Mouse (Mus musculus) heart, postnatal 0 days (tissue): ENCODE measurements around the gene Chrna10. TPM values are rescaled to one million over a fixed set of nuclear protein-coding genes. Genes with fewer than 3 reads are reported as not detected.
A peak's percentile ranks its signal among the peaks of the same experiment; 100 is the strongest.

Source experiments
- ATAC-seq: fragments of 200-750 bp; cut with Nextera tagmentation; 2 replicates; pipeline ENCODE4 v1.8.0; 2017; ENCODE audit warnings: low read depth, moderate number of reproducible peaks, moderate library complexity; ENCODE audit not compliant: insufficient read depth
- DNase-seq: peaks from one replicate; pipeline ENCODE4 v3.0.0-alpha.2; 2016; ENCODE audit warnings: low spot score
- H3K27ac ChIP-seq: fragments of 300-500 bp; sonication (generic); 2 replicates; pipeline ENCODE4 v1.5.1; 2014; ENCODE audit warnings: low read depth, mild to moderate bottlenecking
- H3K27me3 ChIP-seq: fragments of 300-500 bp; sonication (generic); 2 replicates; pipeline ENCODE4 v1.6.1; 2014; ENCODE audit warnings: low read length, mixed read lengths; ENCODE audit not compliant: control insufficient read depth, insufficient read depth
- H3K36me3 ChIP-seq: fragments of 300-500 bp; sonication (generic); replicated peaks from 2 replicates; pipeline ENCODE4 v1.6.1; 2014; ENCODE audit warnings: low read length, mixed read lengths; ENCODE audit not compliant: control insufficient read depth, insufficient read depth
- H3K4me1 ChIP-seq: fragments of 300-500 bp; sonication (generic); 2 replicates; pipeline ENCODE4 v1.6.1; 2014; ENCODE audit warnings: antibody characterized with exemption; ENCODE audit not compliant: control insufficient read depth, insufficient read depth
- H3K4me2 ChIP-seq: fragments of 300-500 bp; sonication (generic); 2 replicates; pipeline ENCODE4 v1.6.1; 2014; ENCODE audit warnings: low read depth, mild to moderate bottlenecking, low read length, moderate library complexity
- H3K4me3 ChIP-seq: fragments of 300-500 bp; sonication (generic); 2 replicates; pipeline ENCODE4 v1.5.1; 2014; ENCODE audit warnings: low read depth, low read length
- H3K9ac ChIP-seq: fragments of 300-500 bp; sonication (generic); replicated peaks from 2 replicates; pipeline ENCODE4 v1.6.1; 2014; ENCODE audit warnings: low read depth, low read length, mixed read lengths
- H3K9me3 ChIP-seq: fragments of 300-500 bp; sonication (generic); replicated peaks from 2 replicates; pipeline ENCODE4 v1.6.1; 2016; ENCODE audit warnings: low read length; ENCODE audit not compliant: control insufficient read depth
- CTCF ChIP-seq: IDR thresholded peaks from 2 replicates; pipeline ENCODE4 v1.5.1; 2016; ENCODE audit warnings: antibody characterized with exemption, control low read depth, low read depth
- EP300 ChIP-seq: IDR thresholded peaks from 2 replicates; pipeline ENCODE4 v1.6.1; 2016; ENCODE audit warnings: antibody characterized with exemption, low read depth
- WGBS: fragments of 180-500 bp; shearing (Covaris S2); extraction: QIAGEN DNeasy Blood & Tissue Kit; methylation state at CpG from one replicate; pipeline ENCODE4 v1.1.7; 2014; 5-methylcytosine and 5-hydroxymethylcytosine counted together
- polyA plus RNA-seq: library from polyadenylated mRNA; unstranded; fragments of >200 nt; fragmentation: Nextera tagmentation; extraction: Ambion mirVana; gene quantifications from 2 replicates; pipeline ENCODE4 v1.2.1, GENCODE M21; 2015
- total RNA-seq: library from RNA; depleted of rRNA; stranded (reverse); fragments of >200 nt; gene quantifications from 2 replicates; pipeline ENCODE4 v1.2.3, GENCODE M21; 2014; ENCODE audit warnings: low replicate concordance

Chrna10 gene
- total and polyA plus RNA-seq, 2 experiments from 2014 or later = 0.14 to 0.92 TPM

DNA sequence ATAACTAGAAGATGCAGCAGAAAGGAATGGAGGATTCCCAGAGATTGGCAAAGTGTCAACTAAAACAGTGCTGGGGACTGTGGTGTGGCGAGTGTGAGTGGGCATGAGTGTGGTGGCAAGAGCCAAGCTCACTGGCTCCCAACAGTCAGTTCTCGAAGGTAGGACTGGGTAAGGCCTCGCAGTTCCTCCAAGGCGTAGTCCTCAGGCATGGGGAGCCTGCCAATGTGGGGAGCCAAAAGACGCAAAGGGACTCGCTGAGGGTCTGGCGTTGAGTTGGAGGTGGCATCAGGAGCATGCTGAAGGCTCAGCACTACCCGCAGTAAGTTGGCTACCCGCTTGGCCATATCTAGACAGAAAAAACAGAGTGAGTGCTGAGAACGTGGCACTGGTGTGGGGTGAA is 3.7 kb upstream of the Chrna10 start:
- H3K36me3 ChIP-seq = peaks cover 68% of the 10 kb centered on the region
- H3K27ac ChIP-seq = no peak overlapping the region
- no peak overlapping the region for H3K4me3 ChIP-seq
- DNase-seq (no peak), ATAC-seq (no peak)
- no peaks in the 10 kb centered on the region for H3K27me3 ChIP-seq
- H3K4me1 ChIP-seq = no peaks in the 10 kb centered on the region
- no peak overlapping the region for H3K9ac ChIP-seq
- 90% methylated on average over 10 of the region's 10 CpGs for WGBS
- TF ChIP-seq EP300 = no peak
- no peak overlapping the region for H3K4me2 ChIP-seq
- no peaks in the 10 kb centered on the region for H3K9me3 ChIP-seq

DNA sequence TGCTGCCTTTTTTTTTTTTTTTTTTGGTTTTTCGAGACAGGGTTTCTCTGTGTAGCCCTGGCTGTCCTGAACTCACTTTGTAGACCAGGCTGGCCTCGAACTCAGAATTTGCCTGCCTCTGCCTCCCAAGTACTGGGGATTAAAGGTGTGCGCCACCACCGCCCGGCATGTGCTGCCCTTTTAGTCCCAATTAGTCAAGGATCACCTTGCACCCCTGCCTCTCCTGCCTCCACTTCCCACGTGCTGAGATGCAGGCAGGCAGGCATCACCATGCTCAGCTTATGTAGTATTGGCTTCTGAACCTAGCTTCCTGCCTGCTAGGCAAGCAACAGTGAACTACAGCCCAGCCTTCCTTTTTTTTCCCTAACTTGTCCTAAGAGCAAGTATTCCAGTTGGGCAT is 754 bp upstream of the Chrna10 start:
- no peak overlapping the region for H3K4me3 ChIP-seq
- WGBS = 77% methylated on average over 6 of the region's 6 CpGs
- H3K27me3 ChIP-seq = no peaks in the 10 kb centered on the region
- H3K9me3 ChIP-seq = no peaks in the 10 kb centered on the region
- DNase-seq (no peak), ATAC-seq (no peak)
- TF ChIP-seq CTCF = no peak
- no peak for TF ChIP-seq EP300
- no peak overlapping the region for H3K9ac ChIP-seq
- H3K36me3 ChIP-seq = peaks cover 38% of the 10 kb centered on the region
- H3K27ac ChIP-seq = no peak overlapping the region
- H3K4me1 ChIP-seq = no peaks in the 10 kb centered on the region
- H3K4me2 ChIP-seq = no peak overlapping the region

DNA sequence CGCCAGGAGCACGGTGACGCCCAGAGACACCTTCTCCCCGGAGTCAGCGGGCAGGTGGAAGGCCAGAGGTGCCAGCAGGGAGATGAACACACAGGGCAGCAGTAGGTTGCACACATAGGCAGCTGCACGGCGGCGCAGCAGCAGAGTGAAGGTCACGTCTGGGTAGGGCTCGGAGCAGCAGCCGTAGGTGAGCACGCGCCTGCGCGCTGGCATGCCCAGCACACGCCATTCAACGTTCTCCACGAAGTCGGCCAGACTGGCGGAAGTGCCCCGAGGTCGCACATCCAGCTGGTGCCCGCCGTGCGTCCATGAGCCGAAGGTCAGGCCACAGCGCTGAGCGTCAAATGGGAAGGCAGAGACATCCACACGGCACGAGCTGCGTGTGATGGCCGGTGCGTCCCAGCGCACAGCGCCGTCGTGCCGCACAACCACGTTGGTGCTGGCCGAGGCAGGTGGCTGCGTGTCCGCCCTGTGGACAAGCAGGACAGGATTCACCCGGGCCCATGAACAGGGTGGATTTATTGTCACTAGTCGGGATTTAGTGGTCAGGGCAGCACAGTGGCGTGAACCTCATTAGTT is 3.4 kb downstream of the Chrna10 start:
- Histone ChIP-seq H3K4me2 (no peak overlapping the region), H3K27ac (no peak overlapping the region), H3K4me3 (no peak overlapping the region), H3K4me1 (no peaks in the 10 kb centered on the region), H3K9me3 (no peaks in the 10 kb centered on the region), H3K9ac (no peak overlapping the region), H3K27me3 (no peaks in the 10 kb centered on the region), H3K36me3 (no peaks in the 10 kb centered on the region)
- ATAC-seq = no peak
- WGBS = 72% methylated on average over 45 of the region's 45 CpGs
- DNase-seq = no peak
- TF ChIP-seq EP300 (no peak), CTCF (no peak)

DNA sequence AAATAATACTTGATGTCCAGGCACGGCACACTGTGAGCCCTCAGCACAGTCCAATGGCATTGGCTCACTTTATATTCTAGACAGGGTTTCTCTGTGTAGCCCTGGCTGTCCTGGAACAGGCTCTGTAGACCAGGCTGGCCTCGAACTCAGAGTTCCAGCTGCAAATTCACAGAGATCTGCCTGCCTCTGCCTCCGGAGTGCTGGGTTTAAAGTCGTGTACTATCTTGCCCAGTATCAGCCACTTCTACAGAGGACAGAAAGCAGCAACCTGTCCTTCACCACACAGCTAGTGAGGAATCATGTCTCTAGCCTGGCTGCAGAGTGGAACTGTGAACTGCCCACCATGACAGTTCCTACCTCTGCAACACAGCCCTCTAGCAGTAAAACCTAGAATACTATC is 6.9 kb downstream of the Chrna10 start:
- Histone ChIP-seq H3K27ac (no peak overlapping the region), H3K9me3 (no peaks in the 10 kb centered on the region), H3K27me3 (no peaks in the 10 kb centered on the region), H3K4me2 (no peak overlapping the region), H3K4me1 (0 out of 2 replicates have a peak, but pooled peaks cover 6% of the 10 kb centered on the region), H3K4me3 (no peak overlapping the region), H3K9ac (no peak overlapping the region), H3K36me3 (no peaks in the 10 kb centered on the region)
- no peak for DNase-seq
- TF ChIP-seq EP300 (no peak), CTCF (no peak)
- WGBS = 75% methylated on average over 4 of the region's 4 CpGs
- ATAC-seq = no peak

DNA sequence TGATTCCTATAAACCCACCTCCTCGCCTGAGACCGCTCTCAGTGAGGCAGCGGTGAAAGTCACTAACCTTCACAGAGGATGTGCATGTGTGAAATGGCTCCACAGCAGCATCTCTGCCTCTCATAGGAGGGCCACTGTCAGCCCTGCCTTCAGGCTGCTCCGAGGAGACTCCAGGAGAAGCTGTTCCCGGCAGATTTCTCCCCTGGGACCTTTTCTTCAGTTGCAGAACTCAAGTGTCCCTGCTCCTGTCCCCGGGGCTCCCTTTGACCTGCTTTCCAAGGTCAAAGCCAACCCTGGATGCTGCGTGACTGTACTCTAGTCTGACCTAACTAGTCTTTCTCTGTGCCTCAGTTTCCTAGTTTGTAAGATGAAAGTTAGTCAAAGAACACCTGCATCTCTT is 7.5 kb downstream of the Chrna10 start, which contains the start of gene Art5:
Gene Art5 (minus strand): TSS at position 319 of the 400 bp plus-strand sequence.
- Histone ChIP-seq H3K4me2 (peak within 1 kb of the TSS; percentile 19; the same call in 1 of the 2 replicates), H3K9me3 (no peaks in the 10 kb centered on the region), H3K4me3 (no peak within 1 kb of the TSS), H3K27ac (no peak within 1 kb of the TSS), H3K27me3 (no peaks in the 10 kb centered on the region), H3K9ac (no peak within 1 kb of the TSS), H3K36me3 (no peaks in the 10 kb centered on the region), H3K4me1 (0 out of 2 replicates have a peak, but pooled peaks cover 6% of the 10 kb centered on the region)
- 66% methylated on average over 7 of the region's 7 CpGs for WGBS
- DNase-seq (no peak), ATAC-seq (no peak)
- no peak for TF ChIP-seq EP300
- TF ChIP-seq CTCF = no peak

DNA sequence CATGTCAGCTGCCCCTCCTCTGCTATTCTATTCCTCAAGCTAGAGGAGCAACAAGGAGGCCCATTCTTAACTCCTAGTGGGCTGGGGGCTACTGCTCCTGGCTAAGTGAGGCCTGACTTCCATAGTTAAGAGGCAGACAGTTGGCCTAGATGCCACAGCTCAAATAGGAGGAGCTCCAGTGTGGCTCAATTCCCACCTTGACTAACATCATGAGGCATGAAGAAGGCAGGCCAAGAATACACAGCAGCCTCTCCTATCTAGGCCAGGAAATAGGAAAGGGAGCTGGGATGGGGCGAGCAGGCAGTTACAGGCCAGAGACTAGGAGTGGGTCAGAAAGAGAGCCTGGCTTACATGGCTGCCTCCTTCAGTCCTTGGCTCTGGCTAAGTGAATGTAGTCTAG is 8.4 kb downstream of the Chrna10 start:
- Histone ChIP-seq H3K9me3 (no peaks in the 10 kb centered on the region), H3K4me1 (0 out of 2 replicates have a peak, but pooled peaks cover 6% of the 10 kb centered on the region)

More for the DNA sequence above, 8.4 kb downstream of the Chrna10 start:
- Histone ChIP-seq H3K36me3 (no peaks in the 10 kb centered on the region), H3K27me3 (no peaks in the 10 kb centered on the region), H3K4me3 (no peak overlapping the region), H3K27ac (no peak overlapping the region), H3K4me2 (peak overlapping the region; percentile 19; the same call in 1 of the 2 replicates), H3K9ac (no peak overlapping the region)
- ATAC-seq = no peak
- TF ChIP-seq EP300 (no peak), CTCF (no peak)
- WGBS = 79% methylated on average over 1 of the region's 1 CpGs
- no peak for DNase-seq
